Mouse (Mus musculus): ENCODE results near the gene Myo1f. TPM values are rescaled to one million over a fixed set of nuclear protein-coding genes. Genes with fewer than 3 reads are reported as not detected.

Gene Myo1f
- polyA plus RNA-seq, 1 experiment, result 24.4 TPM

DNA sequence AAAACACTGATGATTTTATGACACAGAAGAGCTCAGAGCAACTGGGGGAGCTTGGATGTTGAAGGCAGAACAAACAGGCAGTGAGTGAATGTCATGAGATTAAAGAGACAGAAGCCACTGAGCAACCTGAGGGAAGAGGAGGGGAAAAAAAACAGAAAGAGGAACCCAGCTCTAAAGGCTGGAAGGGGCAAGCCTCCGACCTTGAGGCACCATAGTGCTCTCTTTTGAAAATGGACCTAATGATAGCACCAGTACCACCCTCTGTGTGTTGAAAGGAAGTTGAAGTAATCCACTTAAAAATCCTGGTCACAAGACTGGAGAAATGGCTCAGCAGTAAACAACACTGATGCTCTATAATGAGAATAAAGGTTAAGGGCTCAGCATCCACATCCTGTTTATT is 9.1 kb downstream of the Myo1f start:
- peaks cover 29% of the 10 kb centered on the region for H3K4me1 ChIP-seq (ENCODE audit: control insufficient read depth, insufficient read depth, insufficient read length)
- H3K27ac ChIP-seq (ENCODE audit: insufficient read depth, low read length), result peak overlapping the region; percentile 53
- 21% methylated on average over 1 of the region's 1 CpGs for WGBS
- no peaks in the 10 kb centered on the region for H3K36me3 ChIP-seq (ENCODE audit: control insufficient read depth, insufficient read depth, low read length)
- no peak for TF ChIP-seq POLR2A (IDR thresholded peaks at IDR 0.05; ENCODE audit: low read depth, low read length)
- TF ChIP-seq CTCF (IDR thresholded peaks at IDR 0.05; ENCODE audit: extremely low read depth, insufficient read depth, insufficient read length, insufficient replicate concordance), result no peak
- H3K27me3 ChIP-seq (ENCODE audit: control insufficient read depth, insufficient read depth, low read length), result no peaks in the 10 kb centered on the region
- no peak for DNase-seq (ENCODE audit: low read depth in 1 of 2, low spot score in 2 of 2)
- no peak overlapping the region for H3K4me3 ChIP-seq (ENCODE audit: extremely low read depth, insufficient read depth, insufficient read length)

GRCm38 (mm10) chr17:33566182-33566581 is 10.7 kb downstream of the Myo1f start:
- Histone ChIP-seq H3K36me3 (ENCODE audit: control insufficient read depth, insufficient read depth, low read length) (no peaks in the 10 kb centered on the region), H3K27me3 (ENCODE audit: control insufficient read depth, insufficient read depth, low read length) (no peaks in the 10 kb centered on the region), H3K4me3 (ENCODE audit: extremely low read depth, insufficient read depth, insufficient read length) (no peak overlapping the region), H3K27ac (ENCODE audit: insufficient read depth, low read length) (no peak overlapping the region), H3K4me1 (ENCODE audit: control insufficient read depth, insufficient read depth, insufficient read length) (peaks cover 29% of the 10 kb centered on the region)
- TF ChIP-seq POLR2A (IDR thresholded peaks at IDR 0.05; ENCODE audit: low read depth, low read length), result no peak
- TF ChIP-seq CTCF (IDR thresholded peaks at IDR 0.05; ENCODE audit: extremely low read depth, insufficient read depth, insufficient read length, insufficient replicate concordance), result no peak
- no peak for DNase-seq (ENCODE audit: low read depth in 1 of 2, low spot score in 2 of 2)
- 12% methylated on average over 2 of the region's 2 CpGs for WGBS

DNA sequence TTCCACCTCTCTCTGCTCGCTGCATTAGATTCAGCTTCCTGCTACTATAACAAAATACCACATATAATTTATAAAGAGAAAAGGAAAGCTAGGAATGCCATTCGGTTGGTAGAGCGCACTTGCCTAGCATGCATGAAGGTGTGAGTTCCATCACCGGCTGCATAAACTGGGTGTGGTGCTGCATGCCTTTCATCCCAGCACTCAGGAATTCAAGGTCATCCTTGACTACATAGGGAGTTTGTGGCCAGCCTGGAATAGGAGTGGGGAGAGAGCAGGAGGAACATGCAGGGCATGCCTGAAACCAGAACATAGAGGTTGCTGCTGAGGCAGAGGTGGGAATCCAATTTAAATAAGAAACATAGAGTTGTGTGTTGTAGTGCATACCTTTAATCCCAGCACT is 28.6 kb downstream of the Myo1f start:
- TF ChIP-seq CTCF (IDR thresholded peaks at IDR 0.05; ENCODE audit: extremely low read depth, insufficient read depth, insufficient read length, insufficient replicate concordance) (no peak), POLR2A (IDR thresholded peaks at IDR 0.05; ENCODE audit: low read depth, low read length) (no peak)
- H3K36me3 ChIP-seq (ENCODE audit: control insufficient read depth, insufficient read depth, low read length), result peaks cover 2% of the 10 kb centered on the region
- no peak for DNase-seq (ENCODE audit: low read depth in 1 of 2, low spot score in 2 of 2)
- 87% methylated on average over 4 of the region's 4 CpGs for WGBS
- no peaks in the 10 kb centered on the region for H3K27me3 ChIP-seq (ENCODE audit: control insufficient read depth, insufficient read depth, low read length)
- no peaks in the 10 kb centered on the region for H3K4me1 ChIP-seq (ENCODE audit: control insufficient read depth, insufficient read depth, insufficient read length)
- no peak overlapping the region for H3K4me3 ChIP-seq (ENCODE audit: extremely low read depth, insufficient read depth, insufficient read length)
- H3K27ac ChIP-seq (ENCODE audit: insufficient read depth, low read length), result no peak overlapping the region

- WGBS, result 92% methylated on average over 17 of the region's 17 CpGs
- no peak for DNase-seq (ENCODE audit: low read depth in 1 of 2, low spot score in 2 of 2)
- Histone ChIP-seq H3K27ac (ENCODE audit: insufficient read depth, low read length) (no peak overlapping the region), H3K4me1 (ENCODE audit: control insufficient read depth, insufficient read depth, insufficient read length) (no peaks in the 10 kb centered on the region), H3K36me3 (ENCODE audit: control insufficient read depth, insufficient read depth, low read length) (peaks cover 2% of the 10 kb centered on the region; the same call in 1 of the 2 replicates), H3K27me3 (ENCODE audit: control insufficient read depth, insufficient read depth, low read length) (no peaks in the 10 kb centered on the region), H3K4me3 (ENCODE audit: extremely low read depth, insufficient read depth, insufficient read length) (no peak overlapping the region)
- TF ChIP-seq POLR2A (IDR thresholded peaks at IDR 0.05; ENCODE audit: low read depth, low read length), result no peak
- no peak for TF ChIP-seq CTCF (IDR thresholded peaks at IDR 0.05; ENCODE audit: extremely low read depth, insufficient read depth, insufficient read length, insufficient replicate concordance)
Measured at GRCm38 (mm10) chr17:33586011-33586410, 30.5 kb downstream of the Myo1f start.

DNA sequence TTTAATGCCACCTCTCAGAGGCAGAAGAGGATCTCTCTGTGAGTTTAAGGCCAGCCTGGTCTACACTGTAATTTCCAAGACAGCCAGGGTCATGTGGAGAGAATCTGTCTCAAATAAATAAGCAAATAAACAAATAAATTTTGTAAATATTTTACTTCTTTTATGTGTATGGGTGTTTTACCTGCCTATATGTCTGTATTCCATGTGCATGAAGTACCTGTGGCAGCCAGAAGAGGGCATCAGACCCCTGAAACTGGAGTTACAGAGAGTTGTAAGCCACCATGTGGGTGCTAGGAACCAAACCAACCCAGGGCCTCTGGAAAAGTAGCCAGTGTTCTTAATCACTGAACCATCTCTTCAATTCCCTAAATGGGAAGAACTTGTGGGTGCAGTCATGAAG is 41.8 kb downstream of the Myo1f start:
- Histone ChIP-seq H3K36me3 (ENCODE audit: control insufficient read depth, insufficient read depth, low read length) (peaks cover 2% of the 10 kb centered on the region), H3K4me1 (ENCODE audit: control insufficient read depth, insufficient read depth, insufficient read length) (no peaks in the 10 kb centered on the region), H3K4me3 (ENCODE audit: extremely low read depth, insufficient read depth, insufficient read length) (no peak overlapping the region), H3K27ac (ENCODE audit: insufficient read depth, low read length) (no peak overlapping the region), H3K27me3 (ENCODE audit: control insufficient read depth, insufficient read depth, low read length) (no peaks in the 10 kb centered on the region)
- TF ChIP-seq CTCF (IDR thresholded peaks at IDR 0.05; ENCODE audit: extremely low read depth, insufficient read depth, insufficient read length, insufficient replicate concordance) (no peak), POLR2A (IDR thresholded peaks at IDR 0.05; ENCODE audit: low read depth, low read length) (no peak)
- no peak for DNase-seq (ENCODE audit: low read depth in 1 of 2, low spot score in 2 of 2)

DNA sequence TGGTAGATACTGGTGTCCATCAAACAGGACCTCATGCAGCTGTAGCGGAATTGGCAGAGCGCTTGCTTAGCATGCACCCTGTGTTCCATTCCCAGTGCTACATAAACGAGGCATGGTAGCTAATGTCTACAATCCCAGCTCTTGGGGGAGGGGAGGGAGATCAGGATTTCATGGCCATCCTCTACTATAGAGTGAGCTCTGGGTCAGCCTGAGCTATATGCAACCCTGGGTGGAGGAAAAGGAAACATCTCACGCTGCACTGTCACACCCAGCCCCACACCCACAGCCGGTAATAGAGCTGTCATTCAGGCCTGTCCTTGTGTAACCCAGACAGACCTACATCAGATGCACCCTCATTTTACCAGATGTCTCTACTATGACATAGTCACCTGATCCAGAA is 43.0 kb downstream of the Myo1f start:
- no peak overlapping the region for H3K27ac ChIP-seq (ENCODE audit: insufficient read depth, low read length)
- H3K4me3 ChIP-seq (ENCODE audit: extremely low read depth, insufficient read depth, insufficient read length), result no peak overlapping the region
- no peak for TF ChIP-seq CTCF (IDR thresholded peaks at IDR 0.05; ENCODE audit: extremely low read depth, insufficient read depth, insufficient read length, insufficient replicate concordance)
- TF ChIP-seq POLR2A (IDR thresholded peaks at IDR 0.05; ENCODE audit: low read depth, low read length), result no peak
- DNase-seq (ENCODE audit: low read depth in 1 of 2, low spot score in 2 of 2), result no peak
- no peaks in the 10 kb centered on the region; the same call in 1 of the 2 replicates for H3K36me3 ChIP-seq (ENCODE audit: control insufficient read depth, insufficient read depth, low read length)
- no peaks in the 10 kb centered on the region for H3K27me3 ChIP-seq (ENCODE audit: control insufficient read depth, insufficient read depth, low read length)
- 93% methylated on average over 5 of the region's 5 CpGs for WGBS
- no peaks in the 10 kb centered on the region for H3K4me1 ChIP-seq (ENCODE audit: control insufficient read depth, insufficient read depth, insufficient read length)

DNA sequence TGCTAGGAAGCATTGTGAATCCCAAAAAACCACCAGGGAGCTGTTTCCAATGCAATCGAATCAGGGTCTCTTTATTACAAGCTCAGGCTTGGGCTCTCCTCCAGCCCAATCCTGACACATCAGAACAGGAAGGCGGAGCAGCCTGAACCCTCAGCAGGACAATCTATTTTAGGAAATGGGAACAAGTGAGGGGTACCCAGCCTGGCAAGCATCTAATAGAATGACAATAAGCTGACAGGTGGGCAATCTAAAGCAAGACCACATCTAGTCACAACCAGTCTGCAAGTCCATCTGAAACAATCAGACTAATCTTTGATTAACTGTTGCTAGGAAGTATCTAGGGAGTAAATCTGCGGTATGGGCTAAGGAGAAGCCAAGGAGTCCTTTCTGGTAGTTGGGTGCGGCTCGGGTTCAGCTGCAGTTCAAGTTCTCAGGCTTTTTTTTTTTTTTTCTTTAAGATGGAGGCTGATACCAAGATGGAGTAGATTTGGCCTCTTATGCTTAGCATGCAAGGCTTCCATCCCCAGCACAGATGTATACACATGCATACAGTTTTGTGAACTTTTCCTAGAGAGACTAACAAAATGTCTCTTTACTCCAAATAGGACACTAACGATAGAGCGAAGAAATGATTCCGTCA is 44.4 kb downstream of the Myo1f start:
- WGBS, result 94% methylated on average over 8 of the region's 8 CpGs
- TF ChIP-seq CTCF (IDR thresholded peaks at IDR 0.05; ENCODE audit: extremely low read depth, insufficient read depth, insufficient read length, insufficient replicate concordance), result no peak
- TF ChIP-seq POLR2A (IDR thresholded peaks at IDR 0.05; ENCODE audit: low read depth, low read length), result no peak
- Histone ChIP-seq H3K4me1 (ENCODE audit: control insufficient read depth, insufficient read depth, insufficient read length) (no peaks in the 10 kb centered on the region), H3K27ac (ENCODE audit: insufficient read depth, low read length) (no peak overlapping the region), H3K36me3 (ENCODE audit: control insufficient read depth, insufficient read depth, low read length) (no peaks in the 10 kb centered on the region; the same call in 1 of the 2 replicates), H3K4me3 (ENCODE audit: extremely low read depth, insufficient read depth, insufficient read length) (no peak overlapping the region), H3K27me3 (ENCODE audit: control insufficient read depth, insufficient read depth, low read length) (no peaks in the 10 kb centered on the region)
- no peak for DNase-seq (ENCODE audit: low read depth in 1 of 2, low spot score in 2 of 2)
